ENCODE assay signal across 8 mouse cellular contexts in the genomic region with DNA sequence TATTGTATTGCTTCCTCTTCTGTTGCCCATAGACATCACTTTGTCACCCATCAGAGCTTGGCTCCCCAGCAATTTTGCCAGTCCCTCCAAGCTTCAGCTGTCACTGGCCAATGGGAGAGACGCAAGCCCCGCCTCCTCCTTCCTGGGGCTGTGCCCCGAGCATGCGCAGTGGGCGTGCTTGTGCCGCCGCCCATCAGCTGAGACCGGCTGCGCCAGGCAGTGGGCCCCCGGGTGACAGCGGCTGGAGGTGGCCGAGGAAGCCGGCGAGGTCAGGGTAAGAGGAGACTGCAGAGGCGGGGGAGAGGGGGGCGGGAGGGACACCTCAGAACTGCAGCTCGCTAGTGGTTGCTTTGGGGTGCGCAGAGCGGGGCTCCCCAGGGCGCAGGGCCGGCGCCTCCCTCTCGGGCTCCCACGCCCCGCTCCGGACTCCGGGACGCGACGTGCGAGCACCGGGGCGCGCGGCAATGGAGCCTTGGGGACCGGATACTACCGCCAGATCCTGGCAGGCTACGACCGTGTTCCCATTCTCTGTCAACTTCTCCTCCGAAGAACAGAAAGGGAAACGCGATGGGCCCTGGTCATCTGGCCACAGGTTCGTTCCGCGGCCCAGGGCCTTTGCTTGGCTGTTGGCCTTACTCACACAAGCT. TPM values are rescaled to one million over a fixed set of nuclear protein-coding genes. Genes with fewer than 3 reads are reported as not detected.
DNase-seq lines count a peak whose midpoint lies in the region; ATAC-seq lines count a peak whose summit lies in the region.

A gene (plus strand): TSS at position 168 of the 647 bp plus-strand sequence.

- ATAC-seq in inflammation-experienced regulatory T-cells, adult 6 months, result peak; percentile 94
- ATAC-seq in megakaryocyte-erythroid progenitor cell, adult 5-6 weeks (replicated peaks; ENCODE audit: low FRiP score, low TSS enrichment, poor library complexity, severe bottlenecking), result peak; percentile 97

- intact Hi-C loops in gastrocnemius, postnatal 14 days (cut with DNase I; ENCODE audit: low total_unique reads), result no loop called here
- intact Hi-C loops in left cerebral cortex, postnatal 10 days (cut with DNase I), result no loop called here

- DNase-seq in adipocyte (ENCODE audit: low spot score), result peak; percentile 93
- DNase-seq in embryo, embryonic 10 days (ENCODE audit: low spot score), result peak; percentile 97
- peak; percentile 94 for DNase-seq in gastrocnemius, postnatal 14 days
- peak; percentile 88 to 96 for DNase-seq in left cerebral cortex, postnatal 10 days (ENCODE audit: extremely low spot score in 1 of 2, low spot score in 2 of 2)
- peak; percentile 93 for DNase-seq in right cerebral cortex, postnatal 25 days
- DNase-seq in urinary bladder, postnatal 4 days (ENCODE audit: low spot score in 2 of 2), result peak; percentile 88 to 90

RNA-seq across cellular contexts. Expression of the gene that starts here (rescaled TPM):
- total RNA-seq in gastrocnemius, postnatal 14 days (2021), result 10 to 100 TPM; 23.6 to 35.9 TPM
- 10 to 100 TPM; 21.5 to 33.8 (median 23.1) TPM for polyA plus RNA-seq in inflammation-experienced regulatory T-cells, adult 6 months (2017; shearing (Covaris generic))
- 100 to 1,000 TPM; 190 to 199 TPM for total RNA-seq in left cerebral cortex, postnatal 10 days (2021)
- total RNA-seq in megakaryocyte-erythroid progenitor cell, adult 5-6 weeks (2014; fragmentation: Nextera tagmentation), result 18.7 and 32.2 TPM in 2 replicates
- total RNA-seq in megakaryocyte-erythroid progenitor cell, adult 5-6 weeks (2017), result 28.1 and 29.5 TPM in 2 replicates

Comparison
In these comparisons a context has a peak if more than half of its experiments do, and no peak if none do; other contexts are left out.
1. Peak in every context shown above with its lines: DNase-seq and ATAC-seq.
2. RNA of the gene that starts here (total RNA-seq): 190 to 199 TPM in left cerebral cortex, postnatal 10 days; 23.6 to 35.9 TPM in gastrocnemius, postnatal 14 days and 18.7 to 32.2 TPM in megakaryocyte-erythroid progenitor cell, adult 5-6 weeks; every median in the first group is over 4 times any median in the second.